Mouse (Mus musculus) layer of hippocampus, adult 11-12 months (tissue): ENCODE data around the gene Golga4.
A peak's percentile ranks its signal among the peaks of the same experiment; 100 is the strongest.
"Not testable (repeated sequence)": the region's sequence is repeated elsewhere in the genome, so short reads cannot be mapped to it uniquely, and the experiment has no call there.

Experiments
- DNase-seq: peaks from one replicate; pipeline ENCODE4 v3.0.0; 2022; ENCODE audit warnings: low spot score

The Golga4 gene

GRCm38 (mm10) chr9:118589249-118589648 is 83.2 kb downstream of the Golga4 start:
- DNase-seq: no peak

- no peak for DNase-seq
These were observed 84.2 kb downstream of the Golga4 start for GRCm38 (mm10) chr9:118590230-118590629.

- no peak for DNase-seq
These were observed 85.6 kb downstream of the Golga4 start for GRCm38 (mm10) chr9:118591633-118592032.

- DNase-seq: no peak
These were observed 86.7 kb downstream of the Golga4 start for GRCm38 (mm10) chr9:118592585-118593249.

- DNase-seq: no peak
These were observed 87.4 kb downstream of the Golga4 start for GRCm38 (mm10) chr9:118593443-118593842.

GRCm38 (mm10) chr9:118596767-118597166 is 90.7 kb downstream of the Golga4 start:
- no peak for DNase-seq

- not testable (repeated sequence) for DNase-seq
These were observed 94.3 kb downstream of the Golga4 start for GRCm38 (mm10) chr9:118600393-118600792.

GRCm38 (mm10) chr9:118602576-118602975 is 96.5 kb downstream of the Golga4 start:
- no peak for DNase-seq

GRCm38 (mm10) chr9:118606148-118606816 is 100.2 kb downstream of the Golga4 start, which contains the start of gene Itga9:
Gene Itga9, plus strand, starts transcription at chr9:118606690.
- peak; percentile 61 for DNase-seq

- no peak for DNase-seq
These were observed 100.8 kb downstream of the Golga4 start for GRCm38 (mm10) chr9:118606817-118607371.

GRCm38 (mm10) chr9:118607701-118608401 is 101.8 kb downstream of the Golga4 start:
- no peak for DNase-seq

- no peak for DNase-seq
These were observed 102.5 kb downstream of the Golga4 start for GRCm38 (mm10) chr9:118608556-118608955.

GRCm38 (mm10) chr9:118610060-118610459 is 104.0 kb downstream of the Golga4 start:
- peak; percentile 61 for DNase-seq

GRCm38 (mm10) chr9:118611111-118611541 is 105.1 kb downstream of the Golga4 start:
- peak; percentile 39 for DNase-seq

- no peak for DNase-seq
These were observed 106.0 kb downstream of the Golga4 start for GRCm38 (mm10) chr9:118611958-118612581.

- DNase-seq: no peak
These were observed 111.2 kb downstream of the Golga4 start for GRCm38 (mm10) chr9:118617237-118617636.

- no peak for DNase-seq
These were observed 112.7 kb downstream of the Golga4 start for GRCm38 (mm10) chr9:118618732-118619250.

GRCm38 (mm10) chr9:118620807-118621206 is 114.7 kb downstream of the Golga4 start:
- no peak for DNase-seq

- no peak for DNase-seq
These were observed 115.6 kb downstream of the Golga4 start for GRCm38 (mm10) chr9:118621691-118622090.

GRCm38 (mm10) chr9:118622376-118623166 is 116.5 kb downstream of the Golga4 start:
- DNase-seq: peak; percentile 19

- DNase-seq: no peak
These were observed 117.4 kb downstream of the Golga4 start for GRCm38 (mm10) chr9:118623483-118623882.
